ENCODE assay signal across 18 mouse cellular contexts in genomic region chr2:27975786-27976185, GRCm38 (mm10).
DNase-seq lines count a peak whose midpoint lies in the region; ATAC-seq and TF ChIP-seq lines count a peak whose summit lies in the region.
"Had no signal": no experiment of that assay in that cellular context is flagged by ENCODE, and none has a peak within 500 bp of the region (broad histone marks: within the 10 kb centered on the region; RNA-seq: fewer than 3 reads in every experiment).

No protein-coding gene starts in this region.

- H3K9me3 ChIP-seq in heart, embryonic 14.5 days (ENCODE audit: control insufficient read depth, low read length) = no peaks in the 10 kb centered on the region
- H3K9me3 ChIP-seq in liver, embryonic 12.5 days (replicated peaks) = no peaks in the 10 kb centered on the region
- H3K9me3 ChIP-seq in liver, postnatal 0 days (ENCODE audit: low read length) = no peaks in the 10 kb centered on the region
- H3K9me3 ChIP-seq in liver, embryonic 15.5 days (replicated peaks) = no peaks in the 10 kb centered on the region
- no peaks in the 10 kb centered on the region for H3K9me3 ChIP-seq in hindbrain, postnatal 0 days (ENCODE audit: low read length)
- H3K9me3 ChIP-seq: hindbrain, embryonic 15.5 days; neural tube, embryonic 13.5 days had no signal

- ATAC-seq in heart, embryonic 14.5 days (ENCODE audit: insufficient number of reproducible peaks, insufficient read depth, low FRiP score, low read depth) = peak; percentile 49; the same call in 1 of the 2 replicates
- no peak for ATAC-seq in liver, embryonic 12.5 days
- ATAC-seq in liver, postnatal 0 days = no peak
- ATAC-seq in liver, embryonic 15.5 days (ENCODE audit: insufficient read depth) = no peak
- ATAC-seq in hindbrain, postnatal 0 days = no peak

- no peaks in the 10 kb centered on the region for H3K27me3 ChIP-seq in heart, embryonic 14.5 days (ENCODE audit: control insufficient read depth, insufficient read depth, low read length)
- no peaks in the 10 kb centered on the region for H3K27me3 ChIP-seq in liver, embryonic 12.5 days (replicated peaks)
- no peaks in the 10 kb centered on the region for H3K27me3 ChIP-seq in liver, postnatal 0 days (ENCODE audit: insufficient read depth, low read length)
- H3K27me3 ChIP-seq in liver, embryonic 15.5 days = no peaks in the 10 kb centered on the region
- H3K27me3 ChIP-seq in hindbrain, postnatal 0 days (ENCODE audit: insufficient read depth, low read length) = no peaks in the 10 kb centered on the region
- H3K27me3 ChIP-seq: hindbrain, embryonic 15.5 days; neural tube, embryonic 13.5 days had no signal

- no peak overlapping the region for H3K9ac ChIP-seq in heart, embryonic 14.5 days (ENCODE audit: low read length)
- peak overlapping the region; percentile 39 for H3K9ac ChIP-seq in liver, embryonic 12.5 days
- H3K9ac ChIP-seq in liver, postnatal 0 days (replicated peaks) = no peak overlapping the region
- no peak overlapping the region for H3K9ac ChIP-seq in liver, embryonic 15.5 days
- no peak overlapping the region for H3K9ac ChIP-seq in hindbrain, postnatal 0 days (replicated peaks; ENCODE audit: low read length)
- H3K9ac ChIP-seq: hindbrain, embryonic 15.5 days; neural tube, embryonic 13.5 days had no signal

- peaks cover 52% of the 10 kb centered on the region for H3K36me3 ChIP-seq in heart, embryonic 14.5 days (ENCODE audit: control insufficient read depth, insufficient read depth, low read length)
- H3K36me3 ChIP-seq in liver, embryonic 12.5 days = peaks cover 13% of the 10 kb centered on the region; the same call in 1 of the 2 replicates
- no peaks in the 10 kb centered on the region for H3K36me3 ChIP-seq in liver, postnatal 0 days (replicated peaks; ENCODE audit: insufficient read depth, low read length)
- H3K36me3 ChIP-seq in liver, embryonic 15.5 days (replicated peaks) = no peaks in the 10 kb centered on the region
- H3K36me3 ChIP-seq in hindbrain, postnatal 0 days (ENCODE audit: insufficient read depth, low read length) = no peaks in the 10 kb centered on the region
- H3K36me3 ChIP-seq: G1E; hindbrain, embryonic 15.5 days; neural tube, embryonic 13.5 days had no signal

- no peak for DNase-seq in heart, postnatal 4 days
- DNase-seq in liver, postnatal 0 days = no peak
- DNase-seq in hindbrain, postnatal 0 days (ENCODE audit: low spot score) = no peak
- DNase-seq in spleen, postnatal 4 days (ENCODE audit: low spot score in 2 of 2) = no peak
- DNase-seq: adrenal gland, adult 8-10 months; cerebellum, adult 8-10 months; gastrocnemius, postnatal 36 days; heart, postnatal 10 days; kidney, adult 18-20 months; kidney, postnatal 4 days; layer of hippocampus, postnatal 36 days; lung, postnatal 10 days had no signal

- WGBS in heart, embryonic 14.5 days = 25% methylated on average over 3 of the region's 3 CpGs
- WGBS in liver, embryonic 12.5 days (ENCODE audit: insufficient replicate concordance) = 35% methylated on average over 3 of the region's 3 CpGs
- WGBS in liver, postnatal 0 days (ENCODE audit: insufficient replicate concordance) = 53% methylated on average over 2 of the region's 3 CpGs
- WGBS in liver, embryonic 15.5 days (ENCODE audit: insufficient replicate concordance) = 14% methylated on average over 3 of the region's 3 CpGs
- 42% methylated on average over 3 of the region's 3 CpGs for WGBS in hindbrain, postnatal 0 days

- no peak for TF ChIP-seq CTCF in liver, postnatal 0 days (IDR thresholded peaks at IDR 0.05; ENCODE audit: low read depth)
- no peak for TF ChIP-seq CTCF in hindbrain, postnatal 0 days (IDR thresholded peaks at IDR 0.05; ENCODE audit: low read depth)

- no peak for TF ChIP-seq EP300 in liver, postnatal 0 days (IDR thresholded peaks at IDR 0.05; ENCODE audit: low read depth)

- H3K27ac ChIP-seq in heart, embryonic 14.5 days (replicated peaks in 1 of 2; ENCODE audit: control insufficient read depth in 1 of 2, insufficient read depth in 1 of 2, low read depth in 2 of 2, low read length in 2 of 2) = no peak overlapping the region
- H3K27ac ChIP-seq in liver, embryonic 12.5 days = peak overlapping the region; percentile 99
- H3K27ac ChIP-seq in liver, postnatal 0 days (ENCODE audit: low read depth) = no peak overlapping the region
- H3K27ac ChIP-seq in liver, embryonic 15.5 days (replicated peaks) = peak overlapping the region; percentile 65
- H3K27ac ChIP-seq in hindbrain, postnatal 0 days = no peak overlapping the region
- H3K27ac ChIP-seq: hindbrain, embryonic 15.5 days; neural tube, embryonic 13.5 days had no signal

- H3K4me1 ChIP-seq in heart, embryonic 14.5 days (ENCODE audit: control insufficient read depth in 2 of 2, insufficient read depth in 2 of 2, low read length in 2 of 2) = peaks cover 3 to 6% of the 10 kb centered on the region in 2 experiments; a peak in 2 of 4 replicates
- H3K4me1 ChIP-seq in liver, embryonic 12.5 days = peaks cover 83% of the 10 kb centered on the region
- H3K4me1 ChIP-seq in liver, postnatal 0 days (ENCODE audit: insufficient read depth) = peaks cover 25% of the 10 kb centered on the region
- H3K4me1 ChIP-seq in liver, embryonic 15.5 days (replicated peaks) = peaks cover 80% of the 10 kb centered on the region
- no peaks in the 10 kb centered on the region for H3K4me1 ChIP-seq in hindbrain, postnatal 0 days (ENCODE audit: insufficient read depth, low read length)
- H3K4me1 ChIP-seq: neural tube, embryonic 13.5 days had no signal

- H3K4me2 ChIP-seq in heart, embryonic 14.5 days (ENCODE audit: low read length) = no peak overlapping the region
- no peak overlapping the region for H3K4me2 ChIP-seq in liver, embryonic 12.5 days
- no peak overlapping the region for H3K4me2 ChIP-seq in liver, postnatal 0 days (ENCODE audit: low read depth, low read length)
- H3K4me2 ChIP-seq in liver, embryonic 15.5 days = no peak overlapping the region
- H3K4me2 ChIP-seq in hindbrain, postnatal 0 days (ENCODE audit: low read depth, low read length) = no peak overlapping the region
- H3K4me2 ChIP-seq: hindbrain, embryonic 15.5 days; neural tube, embryonic 13.5 days had no signal

- no peak overlapping the region for H3K4me3 ChIP-seq in heart, embryonic 14.5 days (ENCODE audit: control insufficient read depth in 1 of 2, insufficient read depth in 1 of 2, low read depth in 1 of 2, low read length in 2 of 2)
- H3K4me3 ChIP-seq in liver, embryonic 12.5 days = no peak overlapping the region
- H3K4me3 ChIP-seq in liver, postnatal 0 days (ENCODE audit: low read depth, low read length) = no peak overlapping the region
- H3K4me3 ChIP-seq in liver, embryonic 15.5 days (replicated peaks) = no peak overlapping the region
- H3K4me3 ChIP-seq in hindbrain, postnatal 0 days (ENCODE audit: low read length) = no peak overlapping the region
- H3K4me3 ChIP-seq: hindbrain, embryonic 15.5 days; neural tube, embryonic 13.5 days had no signal

Comparison
In these comparisons a context has a peak if more than half of its experiments do, and no peak if none do; other contexts are left out.
1. H3K27ac ChIP-seq: peak in liver, embryonic 12.5 days (single experiment) and liver, embryonic 15.5 days (single experiment); none in heart, embryonic 14.5 days (0 of 2), liver, postnatal 0 days (single experiment) and hindbrain, postnatal 0 days (single experiment).